Mouse (Mus musculus) forebrain, embryonic 13.5 days (tissue): ENCODE data around the gene Vipas39. TPM values are rescaled to one million over a fixed set of nuclear protein-coding genes. Genes with fewer than 3 reads are reported as not detected.
"Not testable (repeated sequence)": the region's sequence is repeated elsewhere in the genome, so short reads cannot be mapped to it uniquely, and the experiment has no call there.

ENCODE experiments used
- ATAC-seq: fragments of 200-750 bp; cut with Nextera tagmentation; 2 replicates; pipeline ENCODE4 v1.8.0; 2017
- H3K27ac ChIP-seq: fragments of 300-500 bp; sonication (generic); 2 replicates; pipeline ENCODE4 v1.5.1; 2015; ENCODE audit warnings: inconsistent platforms, mild to moderate bottlenecking, moderate library complexity
- H3K27me3 ChIP-seq: fragments of 300-500 bp; sonication (generic); 2 replicates; pipeline ENCODE4 v1.6.1; 2015; ENCODE audit warnings: mild to moderate bottlenecking, inconsistent platforms
- H3K36me3 ChIP-seq: fragments of 300-500 bp; sonication (generic); 2 replicates; pipeline ENCODE4 v1.6.1; 2015; ENCODE audit warnings: mild to moderate bottlenecking, inconsistent platforms; ENCODE audit not compliant: poor library complexity, severe bottlenecking
- H3K4me1 ChIP-seq: fragments of 300-500 bp; sonication (generic); 2 replicates; pipeline ENCODE4 v1.6.1; 2015; ENCODE audit warnings: inconsistent platforms
- H3K4me2 ChIP-seq: fragments of 300-500 bp; sonication (generic); 2 replicates; pipeline ENCODE4 v1.6.1; 2015; ENCODE audit warnings: inconsistent platforms, mild to moderate bottlenecking, moderate library complexity
- H3K4me3 ChIP-seq: fragments of 300-500 bp; sonication (generic); 2 replicates; pipeline ENCODE4 v1.5.1; 2015; ENCODE audit warnings: mild to moderate bottlenecking, inconsistent platforms
- H3K9ac ChIP-seq: fragments of 300-500 bp; sonication (generic); 2 replicates; pipeline ENCODE4 v1.6.1; 2015; ENCODE audit warnings: mild to moderate bottlenecking, inconsistent platforms
- H3K9me3 ChIP-seq: fragments of 300-500 bp; sonication (generic); replicated peaks from 2 replicates; pipeline ENCODE4 v1.6.1; 2016; ENCODE audit warnings: inconsistent platforms
- WGBS: fragments of 180-500 bp; shearing (Covaris S2); methylation state at CpG from one replicate; pipeline ENCODE4 v1.1.7; 2015; 5-methylcytosine and 5-hydroxymethylcytosine counted together
- polyA plus RNA-seq: library from polyadenylated mRNA; unstranded; fragments of >200 nt; fragmentation: Nextera tagmentation; extraction: Ambion mirVana; gene quantifications from 2 replicates; pipeline ENCODE4 v1.2.1, GENCODE M21; 2015

Gene Vipas39
- polyA plus RNA-seq, 1 experiment from 2014 or later = 68.8 TPM

- no peak for ATAC-seq
- no peak overlapping the region for H3K9ac ChIP-seq
- WGBS = 71% methylated on average over 2 of the region's 2 CpGs
- no peak overlapping the region for H3K4me3 ChIP-seq
- H3K9me3 ChIP-seq = no peaks in the 10 kb centered on the region
- no peaks in the 10 kb centered on the region for H3K36me3 ChIP-seq
- H3K4me2 ChIP-seq = no peak overlapping the region
- peaks cover 9% of the 10 kb centered on the region; the same call in 1 of the 2 replicates for H3K4me1 ChIP-seq
- no peak overlapping the region for H3K27ac ChIP-seq
- H3K27me3 ChIP-seq = no peaks in the 10 kb centered on the region
These were observed 50.0 kb downstream of the Vipas39 start for GRCm38 (mm10) chr12:87216053-87216452.

GRCm38 (mm10) chr12:87212844-87213606 is 53.0 kb downstream of the Vipas39 start:
- ATAC-seq = no peak
- 49% methylated on average over 2 of the region's 2 CpGs for WGBS
- H3K9ac ChIP-seq = no peak overlapping the region
- H3K36me3 ChIP-seq = no peaks in the 10 kb centered on the region
- H3K4me1 ChIP-seq = no peaks in the 10 kb centered on the region
- H3K4me3 ChIP-seq = no peak overlapping the region
- H3K9me3 ChIP-seq = no peaks in the 10 kb centered on the region
- no peak overlapping the region for H3K4me2 ChIP-seq
- H3K27ac ChIP-seq = no peak overlapping the region
- no peaks in the 10 kb centered on the region for H3K27me3 ChIP-seq

- 85% methylated on average over 5 of the region's 5 CpGs for WGBS
- not testable (repeated sequence) for H3K4me1 ChIP-seq, ATAC-seq
These were observed 60.3 kb downstream of the Vipas39 start for GRCm38 (mm10) chr12:87205789-87206188.

GRCm38 (mm10) chr12:87201694-87202093 is 64.4 kb downstream of the Vipas39 start:
- H3K27ac ChIP-seq = no peak overlapping the region
- H3K9me3 ChIP-seq = no peaks in the 10 kb centered on the region
- 77% methylated on average over 5 of the region's 5 CpGs for WGBS
- ATAC-seq = no peak
- H3K27me3 ChIP-seq = no peaks in the 10 kb centered on the region
- H3K9ac ChIP-seq = no peak overlapping the region
- H3K4me1 ChIP-seq = peaks cover 9% of the 10 kb centered on the region
- no peak overlapping the region for H3K4me2 ChIP-seq
- H3K4me3 ChIP-seq = no peak overlapping the region
- H3K36me3 ChIP-seq = no peaks in the 10 kb centered on the region

More at GRCm38 (mm10) chr12:87205789-87206188, 60.3 kb downstream of the Vipas39 start:
- H3K27me3 ChIP-seq, H3K4me2 ChIP-seq, H3K27ac ChIP-seq, H3K9me3 ChIP-seq, H3K36me3 ChIP-seq, H3K4me3 ChIP-seq, H3K9ac ChIP-seq: not testable (repeated sequence)

- Histone ChIP-seq H3K4me1 (peaks cover 9% of the 10 kb centered on the region), H3K36me3 (no peaks in the 10 kb centered on the region), H3K9me3 (no peaks in the 10 kb centered on the region), H3K27ac (peak within 1 kb of the TSS; percentile 94), H3K4me2 (peak within 1 kb of the TSS; percentile 89), H3K27me3 (no peaks in the 10 kb centered on the region), H3K4me3 (peak within 1 kb of the TSS; percentile 84), H3K9ac (peak within 1 kb of the TSS; percentile 95)
- ATAC-seq = peak; percentile 97
- under 1% methylated on average over 59 of the region's 70 CpGs for WGBS
These were observed 66.0 kb downstream of the Vipas39 start, which contains the start of gene Tmed8 for GRCm38 (mm10) chr12:87199973-87200586. Gene Tmed8 (minus strand): TSS chr12:87200454.

- ATAC-seq = peak; percentile 70
These were observed 66.7 kb downstream of the Vipas39 start, which contains the start of gene Samd15 for GRCm38 (mm10) chr12:87199206-87199972. Gene Samd15 (plus strand): TSS chr12:87199723.

GRCm38 (mm10) chr12:87198792-87199191 is 67.3 kb downstream of the Vipas39 start:
- peak overlapping the region; percentile 84 for H3K4me3 ChIP-seq
- no peak for ATAC-seq
- H3K9me3 ChIP-seq = no peaks in the 10 kb centered on the region
- H3K4me1 ChIP-seq = peaks cover 9% of the 10 kb centered on the region
- peak overlapping the region; percentile 89 for H3K4me2 ChIP-seq
- no peaks in the 10 kb centered on the region for H3K27me3 ChIP-seq
- no peaks in the 10 kb centered on the region for H3K36me3 ChIP-seq
- WGBS = 50% methylated on average over 6 of the region's 6 CpGs
- H3K27ac ChIP-seq = no peak overlapping the region
- H3K9ac ChIP-seq = peak overlapping the region; percentile 95

More at GRCm38 (mm10) chr12:87199206-87199972, 66.7 kb downstream of the Vipas39 start, which contains the start of gene Samd15:
- WGBS = under 1% methylated on average over 37 of the region's 38 CpGs
- H3K9me3 ChIP-seq = no peaks in the 10 kb centered on the region
- H3K36me3 ChIP-seq = no peaks in the 10 kb centered on the region
- H3K4me3 ChIP-seq = peak within 1 kb of the TSS; percentile 84
- H3K27me3 ChIP-seq = no peaks in the 10 kb centered on the region
- H3K4me1 ChIP-seq = peaks cover 9% of the 10 kb centered on the region
- H3K4me2 ChIP-seq = peak within 1 kb of the TSS; percentile 89
- H3K9ac ChIP-seq = peak within 1 kb of the TSS; percentile 95
- peak within 1 kb of the TSS; percentile 94 for H3K27ac ChIP-seq

GRCm38 (mm10) chr12:87196310-87196709 is 69.7 kb downstream of the Vipas39 start:
- ATAC-seq = no peak
- Histone ChIP-seq H3K4me1 (peaks cover 9% of the 10 kb centered on the region), H3K4me2 (no peak overlapping the region), H3K36me3 (no peaks in the 10 kb centered on the region), H3K4me3 (no peak overlapping the region), H3K9ac (no peak overlapping the region), H3K9me3 (no peaks in the 10 kb centered on the region), H3K27me3 (no peaks in the 10 kb centered on the region), H3K27ac (no peak overlapping the region)

GRCm38 (mm10) chr12:87195069-87195468 is 71.0 kb downstream of the Vipas39 start:
- no peak overlapping the region for H3K27ac ChIP-seq
- 91% methylated on average over 1 of the region's 1 CpGs for WGBS
- H3K27me3 ChIP-seq = no peaks in the 10 kb centered on the region
- no peak overlapping the region for H3K4me2 ChIP-seq
- peaks cover 9% of the 10 kb centered on the region for H3K4me1 ChIP-seq
- H3K9me3 ChIP-seq = no peaks in the 10 kb centered on the region
- H3K36me3 ChIP-seq = no peaks in the 10 kb centered on the region
- ATAC-seq = no peak
- no peak overlapping the region for H3K4me3 ChIP-seq
- no peak overlapping the region for H3K9ac ChIP-seq

GRCm38 (mm10) chr12:87193008-87193407 is 73.0 kb downstream of the Vipas39 start:
- Histone ChIP-seq H3K9me3 (no peaks in the 10 kb centered on the region), H3K36me3 (no peaks in the 10 kb centered on the region), H3K4me1 (no peaks in the 10 kb centered on the region), H3K4me3 (no peak overlapping the region), H3K27ac (no peak overlapping the region), H3K4me2 (no peak overlapping the region), H3K27me3 (no peaks in the 10 kb centered on the region), H3K9ac (no peak overlapping the region)
- WGBS = 96% methylated on average over 3 of the region's 3 CpGs
- ATAC-seq = no peak
